Mouse (Mus musculus) forebrain, embryonic 12.5 days (tissue): ENCODE data around the gene Tnfaip1. TPM values are rescaled to one million over a fixed set of nuclear protein-coding genes. Genes with fewer than 3 reads are reported as not detected.
A peak's percentile ranks its signal among the peaks of the same experiment; 100 is the strongest.
"Not testable (repeated sequence)": the region's sequence is repeated elsewhere in the genome, so short reads cannot be mapped to it uniquely, and the experiment has no call there.

Experiments
- ATAC-seq: fragments of 200-750 bp; cut with Nextera tagmentation; 2 replicates; pipeline ENCODE4 v1.8.0; 2017; ENCODE audit warnings: moderate TSS enrichment; ENCODE audit not compliant: low FRiP score
- H3K27ac ChIP-seq: fragments of 300-500 bp; sonication (generic); 2 replicates; pipeline ENCODE4 v1.5.1; 2016; ENCODE audit warnings: mild to moderate bottlenecking
- H3K27me3 ChIP-seq: fragments of 300-500 bp; sonication (generic); 2 replicates; pipeline ENCODE4 v1.6.1; 2016; ENCODE audit warnings: mild to moderate bottlenecking
- H3K36me3 ChIP-seq: fragments of 300-500 bp; sonication (generic); replicated peaks from 2 replicates; pipeline ENCODE4 v1.6.1; 2016; ENCODE audit warnings: mild to moderate bottlenecking
- H3K4me1 ChIP-seq: fragments of 300-500 bp; sonication (generic); 2 replicates; pipeline ENCODE4 v1.6.1; 2016
- H3K4me2 ChIP-seq: fragments of 300-500 bp; sonication (generic); 2 replicates; pipeline ENCODE4 v1.6.1; 2016; ENCODE audit warnings: mild to moderate bottlenecking, moderate library complexity
- H3K4me3 ChIP-seq: fragments of 300-500 bp; sonication (generic); replicated peaks from 2 replicates; pipeline ENCODE4 v1.5.1; 2016; ENCODE audit warnings: mild to moderate bottlenecking
- H3K9ac ChIP-seq: fragments of 300-500 bp; sonication (generic); 2 replicates; pipeline ENCODE4 v1.6.1; 2016; ENCODE audit warnings: mild to moderate bottlenecking
- H3K9me3 ChIP-seq: fragments of 300-500 bp; sonication (generic); 2 replicates; pipeline ENCODE4 v1.6.1; 2016
- WGBS: fragments of 180-500 bp; shearing (Covaris S2); methylation state at CpG from one replicate; pipeline ENCODE4 v1.1.7; 2016; 5-methylcytosine and 5-hydroxymethylcytosine counted together
- polyA plus RNA-seq: library from polyadenylated mRNA; unstranded; fragments of >200 nt; fragmentation: Nextera tagmentation; extraction: Ambion mirVana; gene quantifications from 2 replicates; pipeline ENCODE4 v1.2.1, GENCODE M21; 2016

Tnfaip1 gene
- polyA plus RNA-seq, result 72.0 and 72.7 TPM in 2 replicates

DNA sequence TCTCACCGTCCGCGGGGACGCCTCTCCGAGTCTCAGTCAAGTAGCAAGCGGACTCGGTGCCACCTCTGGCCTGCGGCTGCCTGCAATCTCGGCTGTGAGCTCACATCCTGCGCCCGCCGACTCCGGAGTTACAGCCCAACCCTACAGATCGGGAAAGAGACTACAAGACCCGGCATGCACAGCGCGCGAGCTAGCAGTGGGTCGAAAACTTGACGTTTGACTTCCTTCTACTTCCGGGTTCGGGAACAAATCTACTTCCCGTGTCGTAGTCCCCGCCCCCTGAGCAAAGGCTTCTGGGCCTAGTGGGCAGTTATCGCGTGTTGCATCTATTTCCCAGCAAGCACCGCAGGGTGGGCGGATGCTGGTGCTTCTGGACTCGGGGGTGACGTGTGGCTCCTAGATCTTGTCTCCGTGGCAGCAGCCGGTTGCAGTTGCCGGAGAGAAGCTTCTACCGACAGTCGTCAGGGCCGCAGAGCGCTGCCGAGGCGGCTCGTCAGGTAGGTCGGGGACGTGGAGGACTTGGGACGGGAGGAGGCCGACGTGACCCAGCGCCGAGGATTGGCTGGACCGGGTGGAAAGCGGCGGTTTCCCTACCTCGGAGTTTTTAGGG is at the start of gene Tnfaip1, which contains the start of gene Ift20:
Gene Tnfaip1, minus strand, starts transcription at position 253 of the 610 bp plus-strand sequence.
Gene Ift20, plus strand, starts transcription at position 282 of the 610 bp plus-strand sequence.
- H3K27ac ChIP-seq, result peak within 1 kb of the TSS; percentile 89
- under 1% methylated on average over 52 of the region's 52 CpGs for WGBS

DNA sequence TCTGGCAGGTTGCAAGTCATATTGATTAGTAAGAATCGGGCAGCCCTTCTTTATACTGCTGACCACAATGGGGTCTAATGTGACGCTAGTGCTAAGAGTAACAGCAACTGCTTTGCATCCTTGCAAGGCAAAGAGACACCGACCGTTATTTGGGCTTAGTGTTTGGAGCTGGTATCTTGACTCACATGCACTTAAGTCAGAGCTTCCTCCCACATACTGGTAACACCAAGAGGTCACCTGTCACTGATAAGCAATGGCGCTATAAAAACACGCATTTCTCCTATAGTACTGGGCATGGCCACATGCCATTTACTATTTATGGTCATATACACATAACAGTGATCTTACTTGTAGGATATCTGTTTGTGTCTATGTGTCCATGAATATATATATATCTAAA is 46.7 kb upstream of the Tnfaip1 start:
- ATAC-seq, result no peak
- Histone ChIP-seq H3K4me3 (no peak overlapping the region), H3K27ac (no peak overlapping the region), H3K27me3 (no peaks in the 10 kb centered on the region), H3K9ac (no peak overlapping the region), H3K36me3 (peaks cover 46% of the 10 kb centered on the region), H3K4me1 (no peaks in the 10 kb centered on the region), H3K4me2 (no peak overlapping the region), H3K9me3 (no peaks in the 10 kb centered on the region)
- 92% methylated on average over 6 of the region's 6 CpGs for WGBS

More for the DNA sequence above, at the start of gene Tnfaip1, which contains the start of gene Ift20:
- Histone ChIP-seq H3K4me3 (peak within 1 kb of the TSS; percentile 68), H3K4me2 (peak within 1 kb of the TSS; percentile 83), H3K9ac (peak within 1 kb of the TSS; percentile 83), H3K36me3 (peaks cover 30% of the 10 kb centered on the region), H3K27me3 (no peaks in the 10 kb centered on the region), H3K9me3 (no peaks in the 10 kb centered on the region), H3K4me1 (peaks cover 24% of the 10 kb centered on the region)
- ATAC-seq, result peak; percentile 98

DNA sequence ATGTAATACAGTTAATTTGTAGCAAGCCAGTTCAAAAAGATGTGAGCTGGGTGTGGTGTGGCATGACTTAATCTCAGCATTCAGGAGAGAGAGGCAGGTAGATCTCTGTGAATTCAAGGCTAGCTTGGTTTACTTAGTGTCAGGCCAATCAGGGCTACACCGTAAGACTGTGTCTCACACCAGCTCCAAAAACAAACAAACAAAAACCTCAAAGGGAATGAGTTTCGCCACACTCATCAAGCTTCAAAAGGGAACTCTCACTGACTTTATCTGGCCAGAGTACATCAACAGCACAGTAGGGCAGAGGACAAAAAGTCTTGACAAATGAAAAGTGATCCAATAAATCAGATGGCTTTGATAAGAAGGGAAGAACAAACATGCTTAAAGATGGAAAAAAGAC is 38.8 kb upstream of the Tnfaip1 start:
- Histone ChIP-seq H3K9me3 (no peaks in the 10 kb centered on the region), H3K4me2 (no peak overlapping the region), H3K36me3 (peaks cover 63% of the 10 kb centered on the region), H3K4me3 (no peak overlapping the region), H3K9ac (no peak overlapping the region), H3K4me1 (no peaks in the 10 kb centered on the region), H3K27me3 (no peaks in the 10 kb centered on the region), H3K27ac (no peak overlapping the region)
- WGBS, result 92% methylated on average over 2 of the region's 2 CpGs
- no peak for ATAC-seq

DNA sequence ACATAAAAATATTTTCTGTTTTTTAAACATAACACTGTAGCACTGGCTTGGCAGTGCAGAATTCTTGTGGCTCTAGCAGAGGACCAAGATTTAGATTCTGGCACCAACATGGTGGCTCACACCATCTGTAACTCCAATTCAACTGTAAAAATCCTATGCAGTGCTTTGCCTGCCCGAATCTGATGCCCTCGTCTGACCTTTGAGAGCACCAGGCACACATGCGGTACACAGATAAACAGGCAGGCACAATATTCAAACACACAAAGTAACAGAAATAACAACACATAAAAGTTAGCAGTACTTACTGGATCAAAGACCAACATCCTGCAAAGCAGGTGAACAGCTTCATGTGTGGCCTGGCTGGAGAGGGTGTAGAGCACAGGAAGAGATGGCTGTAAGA is 38.4 kb upstream of the Tnfaip1 start:
- no peak for ATAC-seq
- H3K4me3 ChIP-seq, result no peak overlapping the region
- H3K36me3 ChIP-seq, result peaks cover 63% of the 10 kb centered on the region
- 95% methylated on average over 3 of the region's 3 CpGs for WGBS
- H3K9ac ChIP-seq, result no peak overlapping the region
- no peak overlapping the region for H3K4me2 ChIP-seq
- no peak overlapping the region for H3K27ac ChIP-seq
- no peaks in the 10 kb centered on the region for H3K9me3 ChIP-seq
- H3K27me3 ChIP-seq, result no peaks in the 10 kb centered on the region
- H3K4me1 ChIP-seq, result no peaks in the 10 kb centered on the region

DNA sequence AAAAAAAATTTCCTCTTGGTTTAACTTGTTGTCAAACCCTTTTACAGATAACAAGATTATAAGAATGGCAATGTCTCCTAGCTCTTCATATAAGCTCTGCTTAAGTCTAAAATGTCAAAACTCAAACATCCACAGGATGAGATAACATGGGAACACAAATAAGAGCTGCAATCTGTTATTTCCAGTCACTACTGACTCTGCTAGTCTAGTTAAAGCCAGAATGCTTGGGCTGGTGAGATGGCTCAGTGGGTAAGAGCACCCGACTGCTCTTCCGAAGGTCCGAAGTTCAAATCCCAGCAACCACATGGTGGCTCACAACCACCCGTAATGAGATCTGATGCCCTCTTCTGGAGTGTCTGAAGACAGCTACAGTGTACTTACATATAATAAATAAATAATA is 37.9 kb upstream of the Tnfaip1 start:
- not testable (repeated sequence) for ATAC-seq, H3K9ac ChIP-seq, H3K9me3 ChIP-seq, H3K27me3 ChIP-seq, H3K4me2 ChIP-seq, H3K4me3 ChIP-seq, H3K27ac ChIP-seq, H3K4me1 ChIP-seq
- H3K36me3 ChIP-seq, result peaks cover 67% of the 10 kb centered on the region
- WGBS, result 96% methylated on average over 3 of the region's 4 CpGs

DNA sequence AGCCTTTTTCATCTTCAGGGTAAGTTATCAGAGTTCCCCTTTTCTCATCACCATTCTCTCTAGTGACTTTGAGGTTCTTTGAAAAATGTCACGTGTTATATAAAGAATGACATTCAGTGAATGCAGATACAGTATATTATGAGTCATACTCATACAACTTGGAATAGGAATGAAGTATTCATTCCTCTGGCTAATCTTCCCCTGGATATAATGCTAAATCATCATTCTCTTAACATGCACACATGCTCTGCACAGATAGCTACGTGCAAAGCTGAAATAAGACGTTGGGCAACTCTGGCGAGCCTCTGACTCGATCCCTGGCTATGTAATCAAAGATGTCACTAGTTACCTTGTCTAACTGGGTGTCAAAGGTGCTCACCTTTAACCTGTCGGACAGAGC is 35.7 kb upstream of the Tnfaip1 start:
- H3K9me3 ChIP-seq, result no peaks in the 10 kb centered on the region
- H3K9ac ChIP-seq, result no peak overlapping the region
- no peak for ATAC-seq
- no peaks in the 10 kb centered on the region for H3K4me1 ChIP-seq
- H3K4me3 ChIP-seq, result no peak overlapping the region
- no peaks in the 10 kb centered on the region for H3K27me3 ChIP-seq
- peaks cover 61% of the 10 kb centered on the region for H3K36me3 ChIP-seq
- no peak overlapping the region for H3K4me2 ChIP-seq
- 93% methylated on average over 6 of the region's 6 CpGs for whole genome bisulfite sequencing
- no peak overlapping the region for H3K27ac ChIP-seq

DNA sequence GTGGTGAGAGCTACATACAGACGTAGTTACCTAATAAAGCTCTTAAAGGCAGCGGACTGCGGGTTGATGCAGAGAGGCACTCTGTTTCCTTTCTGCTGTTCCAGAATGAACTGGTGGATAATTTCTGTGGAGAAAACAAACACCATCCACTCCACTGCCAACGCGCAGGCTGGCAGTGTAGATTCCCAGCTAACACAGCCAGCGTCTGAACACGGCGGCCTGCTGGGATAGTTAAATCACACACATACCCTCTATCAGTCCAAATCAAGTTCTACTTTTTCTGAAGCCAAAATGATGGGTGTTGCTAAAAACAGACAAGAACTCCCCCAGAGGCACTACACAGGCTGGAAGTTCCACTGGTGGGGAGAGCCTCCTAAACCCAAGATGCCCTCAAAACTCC is 35.3 kb upstream of the Tnfaip1 start:
- Histone ChIP-seq H3K9ac (no peak overlapping the region), H3K36me3 (peaks cover 61% of the 10 kb centered on the region), H3K4me2 (no peak overlapping the region), H3K27me3 (no peaks in the 10 kb centered on the region), H3K27ac (no peak overlapping the region), H3K4me3 (no peak overlapping the region), H3K4me1 (no peaks in the 10 kb centered on the region), H3K9me3 (no peaks in the 10 kb centered on the region)
- WGBS, result 96% methylated on average over 8 of the region's 8 CpGs
- no peak for ATAC-seq

DNA sequence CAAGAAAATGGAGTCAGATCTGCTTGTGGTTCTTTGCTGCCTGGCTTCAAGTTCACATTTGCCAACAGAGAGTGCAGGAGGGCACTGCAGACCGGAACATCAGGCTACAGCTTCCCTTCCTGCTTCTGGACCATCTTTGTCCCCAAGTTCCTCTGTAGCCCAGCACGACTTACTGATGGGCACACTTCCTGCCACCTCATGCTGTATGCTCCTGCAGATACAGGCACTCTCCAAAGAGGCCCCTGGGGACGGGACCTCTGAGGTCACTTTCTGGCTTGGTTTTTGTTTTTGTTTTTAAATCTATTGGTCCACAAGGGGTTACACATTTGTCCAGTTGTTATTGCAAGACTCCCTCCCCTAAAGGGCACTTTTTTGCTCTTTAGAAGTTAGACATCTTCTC is 33.7 kb upstream of the Tnfaip1 start:
- WGBS, result 80% methylated on average over 3 of the region's 3 CpGs
- Histone ChIP-seq H3K27ac (no peak overlapping the region), H3K27me3 (no peaks in the 10 kb centered on the region), H3K4me1 (no peaks in the 10 kb centered on the region), H3K9ac (no peak overlapping the region), H3K9me3 (no peaks in the 10 kb centered on the region), H3K4me2 (no peak overlapping the region), H3K4me3 (no peak overlapping the region), H3K36me3 (peaks cover 59% of the 10 kb centered on the region)
- ATAC-seq, result no peak

DNA sequence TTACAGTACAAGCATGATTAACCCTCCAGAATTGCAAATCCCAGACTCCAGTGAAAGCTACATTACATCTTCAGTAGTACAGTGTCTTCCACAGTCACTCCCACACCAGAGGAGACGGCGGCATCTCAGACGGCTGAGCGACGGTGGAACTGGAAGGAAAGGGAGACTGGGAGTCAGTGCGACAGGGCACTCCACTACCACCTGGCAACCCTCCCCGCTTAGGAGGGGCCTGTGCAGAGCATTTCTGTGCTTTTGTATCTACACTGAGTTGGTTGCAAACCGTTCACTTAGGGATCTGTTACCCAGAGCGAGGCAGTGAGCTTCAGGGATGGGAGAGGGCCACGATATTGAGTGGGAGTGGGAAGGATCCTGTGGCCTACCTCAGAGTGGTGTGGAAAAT is 32.7 kb upstream of the Tnfaip1 start:
- Histone ChIP-seq H3K9me3 (no peaks in the 10 kb centered on the region), H3K4me3 (no peak overlapping the region), H3K9ac (no peak overlapping the region), H3K36me3 (peaks cover 55% of the 10 kb centered on the region), H3K4me2 (no peak overlapping the region), H3K27ac (no peak overlapping the region), H3K4me1 (no peaks in the 10 kb centered on the region), H3K27me3 (no peaks in the 10 kb centered on the region)
- no peak for ATAC-seq
- 90% methylated on average over 10 of the region's 10 CpGs for WGBS

DNA sequence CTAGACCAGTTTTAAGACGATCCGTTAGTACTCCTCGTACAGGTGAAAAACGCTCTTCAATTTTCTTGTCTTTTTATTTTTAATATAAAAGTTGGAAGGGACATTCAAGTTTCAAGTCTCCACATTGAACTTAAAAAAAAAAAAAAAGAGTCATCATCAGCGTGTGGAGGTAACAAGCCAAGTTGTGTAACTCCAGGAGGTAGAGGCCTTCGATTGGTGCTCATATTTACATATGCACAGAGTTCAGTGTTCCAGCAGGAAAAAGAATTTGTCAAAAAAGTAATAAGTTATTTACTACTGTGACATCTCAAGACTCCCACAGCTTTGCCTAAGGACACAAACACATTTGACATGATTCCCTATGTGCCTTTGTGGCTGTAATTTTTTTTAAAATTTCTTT is 31.5 kb upstream of the Tnfaip1 start:
- 92% methylated on average over 6 of the region's 6 CpGs for WGBS
- H3K4me2 ChIP-seq, result no peak overlapping the region
- peaks cover 49% of the 10 kb centered on the region for H3K36me3 ChIP-seq

DNA sequence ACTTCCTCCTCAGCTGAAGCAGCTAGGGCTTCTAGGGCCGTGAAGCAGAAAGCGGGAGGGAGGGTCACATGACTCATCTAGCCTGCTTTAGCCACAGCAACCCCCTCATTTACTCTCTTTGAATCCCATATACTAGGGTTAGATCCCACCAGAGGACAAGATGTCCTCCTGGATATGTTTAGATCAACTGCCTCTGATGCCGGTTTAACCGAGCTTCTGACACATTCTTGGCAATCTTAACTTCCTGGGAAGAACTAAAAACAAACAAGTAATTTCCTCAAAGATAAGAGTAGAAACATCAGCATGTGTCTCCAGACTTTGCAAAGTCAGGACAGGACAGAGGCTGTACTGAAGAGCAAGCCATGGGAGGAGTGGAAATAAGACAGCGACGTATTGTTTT is 30.6 kb upstream of the Tnfaip1 start:
- Histone ChIP-seq H3K36me3 (peaks cover 41% of the 10 kb centered on the region), H3K4me1 (no peaks in the 10 kb centered on the region), H3K27ac (no peak overlapping the region), H3K27me3 (no peaks in the 10 kb centered on the region), H3K9ac (no peak overlapping the region), H3K9me3 (no peaks in the 10 kb centered on the region), H3K4me2 (no peak overlapping the region), H3K4me3 (no peak overlapping the region)
- WGBS, result 82% methylated on average over 6 of the region's 6 CpGs
- ATAC-seq, result no peak

More for the DNA sequence above, 31.5 kb upstream of the Tnfaip1 start:
- H3K27me3 ChIP-seq, result no peaks in the 10 kb centered on the region
- no peaks in the 10 kb centered on the region for H3K9me3 ChIP-seq
- ATAC-seq, result no peak
- H3K4me1 ChIP-seq, result no peaks in the 10 kb centered on the region
- no peak overlapping the region for H3K4me3 ChIP-seq
- no peak overlapping the region for H3K27ac ChIP-seq
- no peak overlapping the region for H3K9ac ChIP-seq

DNA sequence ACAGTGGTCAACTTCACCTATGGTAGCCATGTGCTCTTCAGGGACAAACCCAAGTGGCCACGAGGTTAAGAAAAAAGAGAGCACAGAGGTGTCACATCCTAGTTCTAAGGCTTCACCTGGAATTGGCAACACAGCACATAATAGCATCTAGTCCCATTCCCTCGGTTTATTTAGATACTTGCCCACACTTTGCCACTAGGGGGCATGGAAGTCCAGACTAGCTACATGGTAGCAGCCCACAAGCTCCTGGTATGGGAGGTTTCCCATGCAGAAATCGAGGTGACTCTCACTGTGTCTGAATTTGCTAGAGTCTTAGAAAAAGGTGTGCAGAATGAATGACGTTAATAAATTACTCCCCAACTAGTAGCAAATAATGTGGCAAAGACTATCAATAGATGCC is 24.3 kb upstream of the Tnfaip1 start:
- Histone ChIP-seq H3K9ac (no peak overlapping the region), H3K4me2 (no peak overlapping the region), H3K9me3 (no peaks in the 10 kb centered on the region), H3K27ac (no peak overlapping the region), H3K27me3 (no peaks in the 10 kb centered on the region), H3K4me1 (no peaks in the 10 kb centered on the region; the same call in 1 of the 2 replicates), H3K36me3 (no peaks in the 10 kb centered on the region; the same call in 1 of the 2 replicates), H3K4me3 (no peak overlapping the region)
- 0 out of 2 replicates have a peak, but pooled peaks have one; percentile 55 for ATAC-seq
- 22% methylated on average over 4 of the region's 4 CpGs for WGBS

DNA sequence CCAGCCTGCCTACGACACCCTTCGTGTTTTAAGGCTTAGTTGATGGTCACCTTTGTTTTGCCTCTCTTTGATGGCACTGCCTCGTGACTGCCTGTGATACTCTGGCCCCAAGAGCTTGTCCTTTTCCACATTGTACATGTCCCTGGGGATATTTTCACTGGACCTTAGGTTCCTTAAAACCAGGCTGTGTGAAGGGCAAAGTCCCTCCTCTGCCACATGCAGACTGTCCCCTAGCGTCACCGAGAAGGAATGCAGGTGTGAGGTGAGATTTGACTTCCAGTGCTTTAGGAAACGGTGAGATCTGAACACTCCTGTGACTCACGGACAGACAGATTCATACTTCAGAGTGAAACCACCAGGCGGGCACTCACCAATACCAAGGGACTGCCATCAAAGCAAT is 21.1 kb upstream of the Tnfaip1 start:
- ATAC-seq, result no peak
- H3K9ac ChIP-seq, result no peak overlapping the region
- H3K9me3 ChIP-seq, result peaks cover 4% of the 10 kb centered on the region; the same call in 1 of the 2 replicates
- H3K4me3 ChIP-seq, result no peak overlapping the region
- no peaks in the 10 kb centered on the region for H3K36me3 ChIP-seq
- no peaks in the 10 kb centered on the region for H3K27me3 ChIP-seq
- H3K27ac ChIP-seq, result no peak overlapping the region
- H3K4me2 ChIP-seq, result no peak overlapping the region
- 56% methylated on average over 8 of the region's 8 CpGs for WGBS
- no peaks in the 10 kb centered on the region; the same call in 1 of the 2 replicates for H3K4me1 ChIP-seq
